Mouse (Mus musculus) cortical plate, adult 2 months (tissue): ENCODE measurements around the gene Gp1bb. TPM values are rescaled to one million over a fixed set of nuclear protein-coding genes. Genes with fewer than 3 reads are reported as not detected.

ENCODE experiments used
- H3K27ac ChIP-seq: fragments of 200-500 bp; 2 replicates; pipeline ENCODE4 v1.5.1; 2012; ENCODE audit warnings: low read length, control low read depth, inconsistent platforms; ENCODE audit not compliant: insufficient read depth
- H3K4me1 ChIP-seq: fragments of 200-500 bp; 2 replicates; pipeline ENCODE4 v1.6.1; 2011; ENCODE audit warnings: low read length; ENCODE audit not compliant: control insufficient read depth, insufficient read depth
- H3K4me3 ChIP-seq: fragments of 200-500 bp; 2 replicates; pipeline ENCODE4 v1.5.1; 2011; ENCODE audit warnings: mild to moderate bottlenecking, low read length, control low read depth; ENCODE audit not compliant: insufficient read depth
- CTCF ChIP-seq: fragments of 200-500 bp; IDR thresholded peaks from 2 replicates; pipeline ENCODE4 v1.5.1; 2011; ENCODE audit warnings: mild to moderate bottlenecking, control low read depth, low read length; ENCODE audit not compliant: insufficient read depth; ENCODE audit errors: extremely low read depth
- POLR2A ChIP-seq: fragments of 200-500 bp; IDR thresholded peaks from 2 replicates; pipeline ENCODE4 v1.6.1; 2011; ENCODE audit warnings: mild to moderate bottlenecking, low read length, control low read depth; ENCODE audit not compliant: insufficient read depth; ENCODE audit errors: extremely low read depth
- polyA plus RNA-seq: library from polyadenylated mRNA; depleted of rRNA; stranded (reverse); fragments of >200 nt; gene quantifications from 2 replicates; pipeline ENCODE4 v1.2.3, GENCODE M21; 2012

Gene Gp1bb
- polyA plus RNA-seq, 1 experiment: 4.6 TPM

- TF ChIP-seq POLR2A: no peak; the same call in 1 of the 2 replicates
- TF ChIP-seq CTCF: no peak
- no peak overlapping the region for H3K27ac ChIP-seq
- peak overlapping the region; percentile 93 for H3K4me3 ChIP-seq
- no peaks in the 10 kb centered on the region; the same call in 1 of the 2 replicates for H3K4me1 ChIP-seq
Observed at GRCm38 (mm10) chr16:18623751-18624540, 1.7 kb upstream of the Gp1bb start.

GRCm38 (mm10) chr16:18622916-18623750 is 930 bp upstream of the Gp1bb start:
- H3K27ac ChIP-seq: no peak overlapping the region
- no peak for TF ChIP-seq POLR2A
- TF ChIP-seq CTCF: no peak
- H3K4me1 ChIP-seq: no peaks in the 10 kb centered on the region; the same call in 1 of the 2 replicates
- H3K4me3 ChIP-seq: no peak overlapping the region

GRCm38 (mm10) chr16:18621362-18622001 is 721 bp downstream of the Gp1bb start:
- Histone ChIP-seq H3K27ac (peak overlapping the region; percentile 76; the same call in 1 of the 2 replicates), H3K4me1 (no peaks in the 10 kb centered on the region)

GRCm38 (mm10) chr16:18620601-18621361 is 1.4 kb downstream of the Gp1bb start:
- Histone ChIP-seq H3K4me3 (peak overlapping the region; percentile 27), H3K4me1 (no peaks in the 10 kb centered on the region), H3K27ac (peak overlapping the region; percentile 76)
- TF ChIP-seq CTCF: no peak
- TF ChIP-seq POLR2A: no peak; the same call in 1 of the 2 replicates

More at GRCm38 (mm10) chr16:18621362-18622001, 721 bp downstream of the Gp1bb start:
- TF ChIP-seq CTCF (no peak), POLR2A (peak; percentile 24; the same call in 1 of the 2 replicates)
- H3K4me3 ChIP-seq: peak overlapping the region; percentile 27; the same call in 1 of the 2 replicates

- Histone ChIP-seq H3K27ac (no peak overlapping the region), H3K4me3 (no peak overlapping the region), H3K4me1 (no peaks in the 10 kb centered on the region)
- TF ChIP-seq CTCF (no peak), POLR2A (no peak)
Observed at GRCm38 (mm10) chr16:18620201-18620600, 2.0 kb downstream of the Gp1bb start.

GRCm38 (mm10) chr16:18619110-18619509 is 3.1 kb downstream of the Gp1bb start:
- Histone ChIP-seq H3K27ac (no peak overlapping the region), H3K4me1 (no peaks in the 10 kb centered on the region), H3K4me3 (no peak overlapping the region)
- TF ChIP-seq CTCF: no peak
- TF ChIP-seq POLR2A: no peak

- H3K4me1 ChIP-seq: no peaks in the 10 kb centered on the region
- no peak overlapping the region for H3K4me3 ChIP-seq
- H3K27ac ChIP-seq: no peak overlapping the region
- no peak for TF ChIP-seq CTCF
- TF ChIP-seq POLR2A: no peak
Observed at GRCm38 (mm10) chr16:18618297-18618696, 3.9 kb downstream of the Gp1bb start.

GRCm38 (mm10) chr16:18617370-18618065 is 4.7 kb downstream of the Gp1bb start:
- peak; percentile 98 for TF ChIP-seq CTCF
- no peak for TF ChIP-seq POLR2A
- H3K4me3 ChIP-seq: peak overlapping the region; percentile 16
- no peaks in the 10 kb centered on the region for H3K4me1 ChIP-seq
- H3K27ac ChIP-seq: no peak overlapping the region

- Histone ChIP-seq H3K4me1 (no peaks in the 10 kb centered on the region), H3K27ac (no peak overlapping the region), H3K4me3 (no peak overlapping the region)
- TF ChIP-seq POLR2A: no peak
Observed at GRCm38 (mm10) chr16:18613301-18613700, 8.9 kb downstream of the Gp1bb start.
